Mouse (Mus musculus) testis, adult 2 months (tissue): ENCODE results near the gene Apobec1.

Experiments
- CTCF ChIP-seq: fragments of 200-500 bp; IDR thresholded peaks from 2 replicates; pipeline ENCODE4 v1.5.1; 2012; ENCODE audit warnings: low read depth, mild to moderate bottlenecking, inconsistent platforms, low read length, moderate library complexity; ENCODE audit not compliant: control insufficient read depth, insufficient read depth, insufficient replicate concordance
- POLR2A ChIP-seq: fragments of 200-500 bp; IDR thresholded peaks from 2 replicates; pipeline ENCODE4 v1.6.1; 2012; ENCODE audit warnings: low read depth, mild to moderate bottlenecking, inconsistent platforms, low read length, moderate library complexity; ENCODE audit not compliant: control insufficient read depth

DNA sequence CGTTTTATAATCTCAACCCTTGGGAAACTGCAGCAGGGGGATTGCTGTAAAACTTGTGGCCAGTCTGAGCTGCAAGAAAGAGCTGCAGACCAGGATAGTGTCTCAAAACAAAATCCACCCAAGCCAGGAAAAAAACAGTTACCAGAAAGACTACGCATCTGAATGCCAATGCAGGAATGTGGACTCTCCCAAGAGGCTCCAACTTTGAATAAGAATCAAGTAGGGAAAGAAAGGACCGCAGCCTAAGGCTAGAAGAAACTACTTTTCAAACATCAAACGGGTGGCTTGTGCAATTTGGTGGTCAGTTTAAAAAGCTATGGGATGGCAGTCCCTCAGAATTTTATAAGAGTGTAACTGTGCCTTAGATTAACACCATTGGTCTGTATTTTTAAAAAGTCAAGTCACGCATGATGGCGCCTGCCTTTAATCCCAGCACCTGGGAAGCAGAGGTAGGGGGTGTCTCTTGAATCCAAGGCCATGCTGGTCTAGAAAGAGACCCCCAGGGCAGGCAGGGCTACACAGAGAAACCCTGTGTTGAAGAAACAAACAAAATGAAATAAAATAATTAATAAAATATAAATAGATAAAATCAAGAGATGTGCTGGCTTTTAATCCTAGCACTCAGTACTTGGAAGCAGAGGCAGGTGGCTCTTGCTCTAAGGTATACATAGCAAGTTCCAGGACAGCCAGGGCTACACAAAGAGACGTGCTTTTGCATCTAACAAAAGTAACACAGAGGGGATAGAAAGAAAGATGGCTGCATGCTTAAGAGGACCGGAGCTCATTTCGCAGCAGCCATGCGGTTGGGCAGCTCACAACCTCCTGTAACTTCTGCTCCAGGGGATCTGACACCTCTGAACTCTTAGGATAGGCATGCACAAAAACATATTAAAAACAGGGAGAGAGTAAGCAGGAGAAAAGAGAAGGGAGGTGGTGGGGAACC lies 6.5 kb upstream of the Apobec1 start:
- TF ChIP-seq CTCF = no peak
- TF ChIP-seq POLR2A = no peak
